Mouse (Mus musculus) retina, embryonic 14.5 days (tissue): Measurements from ENCODE around the gene Gm4559.
"Not testable (repeated sequence)": the region's sequence is repeated elsewhere in the genome, so short reads cannot be mapped to it uniquely, and the experiment has no call there.

Source experiments
- DNase-seq: peaks from one replicate; pipeline ENCODE4 v3.0.0-alpha.2; 2015; ENCODE audit warnings: low spot score

Gm4559 gene

DNA sequence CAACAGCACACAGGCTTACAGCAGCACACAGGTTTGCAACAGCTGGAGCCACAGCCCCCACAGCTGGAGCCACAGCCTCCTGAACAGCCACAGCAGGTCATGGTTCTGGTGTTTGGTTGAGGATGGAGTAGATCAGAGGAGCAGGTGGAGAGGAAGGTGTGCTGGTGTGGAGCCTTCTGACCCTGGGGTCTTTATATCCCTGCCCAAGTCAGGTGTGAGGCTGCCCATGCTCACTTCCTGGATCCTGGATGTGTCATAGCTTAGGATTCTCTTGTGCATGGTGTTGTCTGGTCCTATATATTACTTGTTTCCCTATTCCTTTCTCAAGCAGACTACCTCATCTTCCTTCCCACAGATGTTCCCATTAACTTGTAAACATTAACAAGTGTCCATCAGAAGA is at the start of gene Gm4559:
TSS of gene Gm4559 (minus strand) at position 101 of the 400 bp plus-strand sequence.
- not testable (repeated sequence) for DNase-seq

DNA sequence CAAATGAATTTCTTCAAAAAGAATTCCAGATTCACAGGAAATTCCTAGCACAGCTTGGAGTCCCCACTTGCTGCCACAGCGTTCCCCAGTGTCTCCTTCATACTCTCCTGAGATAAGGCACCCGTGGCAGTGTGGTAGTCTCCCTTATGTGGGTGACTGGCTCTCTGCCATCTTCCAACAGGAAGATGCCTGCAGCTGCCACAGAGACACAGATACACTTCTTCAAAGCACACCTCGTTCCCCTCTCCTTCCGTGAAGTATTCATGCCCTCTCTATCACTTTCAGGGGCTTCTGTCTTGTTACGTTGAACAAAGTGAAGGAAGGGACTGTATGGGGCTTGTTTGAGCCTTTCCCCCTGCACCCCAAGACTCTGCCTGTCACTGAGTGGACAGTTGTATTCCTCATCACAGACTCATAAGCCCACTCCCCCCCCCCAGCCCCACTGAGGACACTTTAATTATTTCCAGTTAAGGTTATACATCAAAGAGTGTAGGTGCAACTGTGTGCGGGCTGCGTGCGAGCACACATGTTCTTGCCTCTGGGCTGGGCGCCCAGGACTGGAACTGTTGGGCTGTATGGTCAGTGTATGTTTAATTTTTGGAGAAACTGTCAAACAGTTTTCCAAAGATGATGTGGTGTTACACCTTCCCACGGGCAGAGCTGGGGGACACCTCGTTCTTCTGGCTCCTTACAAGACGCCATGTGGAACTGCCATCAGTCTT is 49.4 kb upstream of the Gm4559 start:
- no peak for DNase-seq

DNA sequence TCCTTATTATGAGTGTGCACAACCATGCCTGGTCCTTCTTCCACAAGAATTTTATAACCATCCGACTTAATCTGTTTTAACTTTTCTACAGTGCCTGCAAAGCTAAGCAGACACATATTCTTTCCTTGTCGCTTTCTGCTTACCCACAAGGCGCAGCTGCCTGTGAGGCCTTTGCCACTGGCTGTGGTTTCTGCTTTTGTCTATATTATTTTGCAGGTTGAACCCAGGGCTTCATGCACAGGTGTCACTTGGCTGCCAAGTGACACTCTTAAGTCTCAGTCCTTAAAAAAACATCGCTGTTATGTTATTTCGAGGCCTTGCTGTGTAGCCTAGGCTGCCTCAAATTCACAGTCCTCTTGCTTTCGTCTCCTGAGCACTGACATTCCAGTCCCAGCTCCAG is 48.5 kb upstream of the Gm4559 start:
- DNase-seq, result no peak

DNA sequence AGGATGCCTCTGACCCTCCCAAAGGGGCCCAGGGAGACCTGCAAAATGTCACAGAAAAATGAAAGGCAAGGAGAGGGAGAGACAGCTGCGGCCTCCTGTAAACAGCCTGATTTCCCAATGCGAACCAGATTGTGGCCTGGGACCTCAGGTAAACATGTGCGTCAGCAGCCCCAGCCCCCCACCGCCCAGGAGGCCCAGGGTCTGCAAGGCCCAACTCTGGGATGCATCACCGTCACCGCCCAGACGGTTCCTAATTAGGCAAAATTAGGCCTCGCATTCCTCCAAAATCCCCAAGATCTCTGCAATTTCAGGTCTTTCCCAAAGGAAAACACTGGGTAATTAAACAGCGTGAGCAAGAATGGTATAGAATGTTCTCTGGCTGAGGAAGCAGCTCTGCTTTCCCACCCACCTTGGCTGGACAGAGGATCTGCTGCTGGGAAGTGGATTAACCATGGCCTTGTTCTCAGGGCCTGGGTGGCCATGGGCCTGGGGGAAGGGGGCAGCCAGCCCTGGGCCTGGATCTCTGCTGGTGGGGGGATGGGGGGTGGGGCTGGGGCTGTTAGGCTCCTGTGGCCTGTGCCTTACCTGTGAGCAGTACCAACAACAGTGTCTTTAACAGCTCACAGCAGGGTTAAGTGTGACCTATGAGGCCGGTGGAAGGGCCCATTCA is 47.6 kb upstream of the Gm4559 start:
- DNase-seq, result not testable (repeated sequence)

DNA sequence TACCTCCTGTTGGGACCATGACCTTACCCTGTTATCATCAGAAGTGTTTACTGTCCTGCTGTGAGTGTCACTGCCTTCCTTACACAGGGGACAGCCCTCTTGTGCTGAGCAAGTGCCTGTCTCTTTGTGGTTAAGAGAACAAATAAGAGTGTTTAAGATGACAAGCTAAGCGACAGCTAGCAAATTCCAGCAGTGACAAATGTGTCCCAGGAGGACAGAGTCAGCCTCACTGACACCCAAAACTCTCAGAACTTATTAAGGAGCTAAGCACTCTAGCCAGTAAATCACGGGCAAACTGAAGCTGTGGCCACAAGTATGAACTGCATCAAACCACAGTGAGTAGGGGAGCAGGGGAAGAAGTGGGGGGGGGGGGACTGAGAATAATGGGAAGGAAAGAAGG is 46.7 kb upstream of the Gm4559 start:
- no peak for DNase-seq

DNA sequence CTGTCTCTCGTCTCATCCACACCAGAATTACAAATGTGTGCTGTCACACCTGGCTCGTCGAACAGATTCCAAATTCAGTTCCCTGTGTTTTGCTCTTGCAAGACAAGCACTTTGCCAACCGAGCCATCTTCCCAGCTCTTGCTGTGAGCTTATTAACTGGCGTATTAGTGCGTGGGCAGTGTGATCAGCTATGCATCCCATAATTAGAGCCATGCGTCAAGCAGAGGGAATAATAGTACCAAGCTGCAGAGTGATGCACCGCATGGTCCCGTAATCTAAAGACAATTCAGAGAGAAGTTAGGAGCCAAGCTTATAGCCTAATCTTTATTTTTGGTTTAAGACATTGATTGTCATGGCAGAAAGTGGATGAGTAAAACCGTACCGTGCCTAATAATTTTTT is 45.0 kb upstream of the Gm4559 start:
- DNase-seq, result no peak

DNA sequence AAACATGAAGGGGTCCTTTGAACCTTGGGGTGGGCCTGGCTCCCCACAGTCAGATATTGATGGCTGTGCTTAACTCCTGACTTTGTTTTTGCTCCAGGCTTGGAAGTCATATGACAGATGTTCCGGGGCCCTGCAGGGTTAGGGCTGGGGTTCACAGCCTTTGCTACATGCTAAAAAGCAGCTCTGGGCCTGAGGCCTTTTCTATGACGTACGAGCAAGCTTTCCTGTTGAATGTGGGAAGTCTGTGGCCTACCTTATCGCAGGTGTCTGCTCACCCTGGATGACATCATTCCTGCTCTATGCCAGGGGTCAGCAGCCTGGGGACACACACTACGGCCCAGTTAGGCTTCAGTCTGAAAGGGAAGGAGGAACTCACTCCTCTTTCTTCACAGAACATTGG is 43.1 kb upstream of the Gm4559 start:
- no peak for DNase-seq

DNA sequence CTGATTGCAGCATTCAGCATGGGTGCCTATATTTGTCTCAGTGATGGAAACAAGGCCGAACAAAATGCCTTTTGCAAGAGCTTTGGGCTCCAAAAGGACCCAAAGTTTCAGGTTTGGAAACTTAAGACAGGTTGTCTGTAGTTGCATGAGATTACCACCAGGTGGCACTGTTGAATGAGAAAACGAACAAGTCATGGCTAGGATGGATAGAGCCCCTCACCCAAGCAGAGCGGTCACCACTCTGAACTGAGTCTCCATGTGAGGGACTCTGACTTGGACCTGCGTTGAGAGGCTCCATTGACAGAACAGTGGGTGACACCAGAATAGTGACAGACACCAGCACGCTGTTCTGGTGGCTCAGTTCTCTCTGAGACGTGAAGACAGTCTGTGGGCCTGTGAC is 42.4 kb upstream of the Gm4559 start:
- peak; percentile 81 for DNase-seq

DNA sequence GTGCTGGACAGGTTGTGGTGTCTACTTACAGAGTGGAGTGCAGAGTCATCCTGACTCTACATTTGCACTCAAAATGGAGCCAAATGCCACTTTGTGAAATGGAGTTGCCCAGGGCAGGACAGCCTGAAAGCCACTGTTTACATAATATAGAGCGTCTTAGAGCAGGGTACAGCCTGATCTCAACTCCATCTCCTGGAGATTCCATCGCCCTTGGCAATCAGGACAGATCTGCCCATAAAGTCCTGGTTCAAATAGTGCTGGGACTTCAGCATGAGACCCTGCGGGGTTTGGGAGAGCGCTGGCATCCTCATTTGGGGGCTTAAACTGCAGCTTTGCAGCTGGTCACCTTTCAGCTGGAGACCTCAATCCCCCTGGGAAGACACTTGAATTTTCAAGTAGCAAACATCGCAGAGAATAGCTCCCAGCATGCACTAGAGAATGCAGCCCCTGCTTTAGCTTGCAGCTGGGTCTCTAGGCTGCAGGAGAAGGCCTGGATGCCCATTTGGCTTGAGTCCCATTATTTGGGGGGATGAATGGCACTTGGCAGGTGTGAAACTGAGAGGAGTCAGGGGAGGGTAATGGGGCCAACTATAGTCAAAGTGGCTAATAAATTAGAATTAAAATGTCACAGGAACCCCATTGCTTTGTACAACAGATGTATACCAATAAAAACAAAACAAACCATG is 40.6 kb upstream of the Gm4559 start:
- DNase-seq, result no peak

DNA sequence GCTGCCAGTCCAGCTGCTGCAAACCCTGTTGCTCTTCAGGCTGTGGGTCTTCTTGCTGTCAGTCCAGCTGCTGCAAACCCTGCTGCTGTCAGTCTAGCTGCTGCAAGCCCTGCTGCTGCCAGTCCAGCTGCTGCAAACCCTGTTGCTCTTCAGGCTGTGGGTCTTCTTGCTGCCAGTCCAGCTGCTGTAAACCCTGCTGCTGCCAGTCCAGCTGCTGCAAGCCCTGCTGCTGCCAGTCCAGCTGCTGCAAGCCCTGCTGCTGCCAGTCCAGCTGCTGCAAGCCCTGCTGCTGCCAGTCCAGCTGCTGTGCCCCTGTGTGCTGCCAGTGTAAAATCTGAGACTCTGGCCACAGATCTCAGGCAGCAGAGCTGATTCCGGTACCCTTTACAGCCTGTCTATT is 29.8 kb upstream of the Gm4559 start:
- DNase-seq, result not testable (repeated sequence)

DNA sequence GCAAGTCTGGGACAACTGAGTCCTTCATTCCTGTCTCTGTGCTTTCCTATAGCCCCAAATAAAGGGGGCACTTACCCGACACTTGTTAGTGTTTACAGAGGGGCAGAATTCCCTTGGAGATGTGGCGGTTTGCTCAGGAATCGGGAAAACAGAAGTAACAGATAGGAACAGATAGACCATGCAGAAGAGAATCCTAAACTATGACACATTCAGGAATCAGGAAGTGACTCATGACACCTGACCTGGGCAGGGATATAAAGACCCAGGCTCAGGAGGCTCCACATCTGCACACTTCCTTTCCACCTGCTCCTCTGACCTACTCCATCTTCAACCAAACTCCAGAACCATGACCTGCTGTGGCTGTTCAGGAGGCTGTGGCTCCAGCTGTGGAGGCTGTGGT is 29.1 kb upstream of the Gm4559 start, which contains the start of gene Krtap5-4:
TSS of gene Krtap5-4 (plus strand) at position 301 of the 400 bp plus-strand sequence.
- no peak for DNase-seq

DNA sequence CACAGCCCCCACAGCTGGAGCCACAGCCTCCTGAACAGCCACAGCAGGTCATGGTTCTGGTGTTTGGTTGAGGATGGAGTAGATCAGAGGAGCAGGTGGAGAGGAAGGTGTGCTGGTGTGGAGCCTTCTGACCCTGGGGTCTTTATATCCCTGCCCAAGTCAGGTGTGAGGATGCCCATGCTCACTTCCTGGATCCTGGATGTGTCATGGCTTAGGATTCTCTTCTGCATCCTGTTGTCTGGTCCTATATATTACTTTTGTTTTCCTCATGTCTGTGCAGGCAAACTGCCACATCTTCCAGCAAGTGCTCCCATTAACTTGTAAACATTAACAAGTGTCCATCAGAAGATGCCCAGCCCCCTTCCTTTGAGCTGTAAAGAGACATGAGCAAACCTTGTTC is 22.9 kb upstream of the Gm4559 start, which contains the start of gene Krtap5-1:
TSS of gene Krtap5-1 (minus strand) at position 101 of the 400 bp plus-strand sequence.
- not testable (repeated sequence) for DNase-seq

DNA sequence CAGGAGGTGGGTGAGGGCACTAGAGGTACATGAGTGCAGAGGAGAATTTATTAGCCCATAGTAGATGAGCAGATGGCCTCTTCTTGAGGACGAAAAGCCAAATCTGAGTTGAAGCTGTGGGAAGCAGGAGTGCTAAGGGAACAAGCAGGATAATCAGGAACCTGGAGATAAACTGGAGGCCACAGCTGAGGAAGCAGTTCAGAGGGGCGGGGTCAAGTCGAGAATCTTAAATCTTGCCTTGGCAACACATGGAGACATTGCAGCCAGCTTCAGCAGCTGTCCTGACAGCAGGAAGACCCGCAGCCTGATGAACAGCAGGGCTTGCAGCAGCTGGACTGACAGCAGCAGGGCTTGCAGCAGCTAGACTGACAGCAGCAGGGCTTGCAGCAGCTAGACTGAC is 21.9 kb upstream of the Gm4559 start:
- DNase-seq, result not testable (repeated sequence)

DNA sequence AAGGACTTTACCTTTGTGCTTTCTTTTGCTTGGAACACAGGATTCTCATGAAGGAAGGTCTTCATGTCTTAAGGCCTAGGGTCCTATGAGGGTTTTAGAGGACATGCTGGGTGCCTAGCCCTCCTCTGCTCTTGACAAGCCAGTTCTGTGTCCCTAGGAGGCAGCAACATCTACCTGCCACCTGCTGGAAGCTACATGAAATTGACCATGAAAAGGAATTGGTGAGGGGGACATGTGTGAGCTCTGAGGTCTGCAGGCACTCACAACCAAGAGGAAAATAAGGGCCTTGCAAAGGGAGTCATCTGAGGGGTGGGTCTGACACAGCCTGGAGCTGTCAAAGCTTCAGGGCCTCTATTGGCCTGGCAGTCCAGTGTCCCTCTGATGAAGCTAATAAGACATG is 21.3 kb upstream of the Gm4559 start:
- DNase-seq, result no peak

DNA sequence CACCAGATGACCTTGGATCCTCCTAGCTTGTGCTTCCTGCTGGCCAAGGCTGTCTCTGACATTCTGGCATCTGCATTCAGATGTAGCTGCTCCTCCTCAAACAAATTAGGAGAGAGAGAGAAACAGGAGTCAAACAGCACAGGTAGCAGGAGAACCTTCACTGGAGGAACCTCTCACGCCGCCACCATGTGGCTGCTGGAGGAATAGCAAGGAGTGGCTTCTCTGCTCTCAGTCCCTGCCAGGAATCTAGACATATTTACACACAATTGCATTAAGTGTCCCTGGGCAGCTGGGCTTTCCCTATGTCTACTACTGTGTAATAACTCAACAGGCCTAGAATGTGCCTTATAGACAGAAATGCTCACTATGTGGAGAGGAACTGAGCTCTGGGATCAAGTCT is 19.7 kb upstream of the Gm4559 start:
- peak; percentile 74 for DNase-seq

DNA sequence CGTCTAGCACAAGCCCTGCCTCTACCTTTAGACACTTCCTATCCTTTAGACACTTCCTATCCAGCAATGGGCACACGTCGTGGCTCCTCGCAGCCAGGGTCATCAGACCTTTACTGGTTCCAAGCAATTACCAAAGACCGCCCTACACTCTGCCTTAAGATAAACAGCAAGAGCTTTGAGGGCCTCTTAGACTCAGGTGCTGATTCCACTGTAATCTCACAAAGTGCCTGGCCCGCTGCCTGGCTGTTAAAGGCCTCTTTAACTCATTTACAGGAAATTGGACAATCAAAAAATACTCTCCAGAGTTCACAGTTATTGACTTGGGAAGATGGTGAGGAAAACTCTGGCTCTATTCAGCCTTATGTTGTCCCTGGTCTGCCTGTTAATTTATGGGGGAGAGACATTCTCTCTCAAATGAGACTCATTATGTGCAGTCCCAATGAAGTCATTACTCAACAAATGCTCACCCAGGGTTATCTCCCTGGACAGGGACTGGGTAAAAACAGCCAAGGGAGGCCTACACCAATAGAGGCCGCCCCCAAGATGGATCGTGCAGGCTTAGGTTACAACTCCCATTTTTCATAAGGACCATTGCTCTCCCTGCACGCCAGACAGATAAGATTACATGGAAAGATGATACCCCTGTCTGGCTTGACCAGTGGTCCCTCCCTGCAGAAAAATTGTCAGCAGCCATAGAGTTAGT is 11.9 kb upstream of the Gm4559 start:
- DNase-seq, result not testable (repeated sequence)

DNA sequence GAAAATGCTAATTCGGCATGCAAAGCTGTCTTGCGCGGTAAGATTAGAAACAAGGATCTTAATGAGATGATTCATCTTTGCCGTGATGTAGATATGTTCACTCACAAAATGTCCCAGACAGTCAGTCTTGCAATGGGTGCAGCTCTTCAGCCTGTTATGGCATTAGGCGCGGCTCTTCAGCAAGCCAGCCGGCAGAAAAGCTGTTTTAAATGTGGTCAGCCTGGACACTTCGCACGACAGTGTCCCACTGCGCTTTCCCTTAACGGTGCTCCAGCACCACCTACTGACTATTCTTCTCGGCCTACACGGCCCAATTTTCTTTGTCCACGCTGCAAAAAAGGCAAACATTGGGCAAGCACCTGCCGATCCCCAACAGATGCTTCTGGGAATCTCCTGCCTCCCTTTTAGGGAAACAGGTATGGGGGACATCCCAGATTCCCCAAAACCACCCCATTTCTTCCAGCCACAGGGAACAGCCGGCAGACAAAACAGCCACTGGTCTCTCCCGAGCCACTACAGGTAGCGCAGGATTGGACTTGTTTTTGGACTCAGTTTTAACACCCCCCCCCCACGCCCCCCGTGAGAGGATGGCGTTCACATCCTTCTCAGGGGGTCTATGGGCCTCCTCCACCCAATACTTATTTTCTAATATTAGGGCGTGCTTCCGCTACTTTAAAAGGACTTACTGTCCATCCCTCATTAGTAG is 11.1 kb upstream of the Gm4559 start:
- DNase-seq, result peak; percentile 64

DNA sequence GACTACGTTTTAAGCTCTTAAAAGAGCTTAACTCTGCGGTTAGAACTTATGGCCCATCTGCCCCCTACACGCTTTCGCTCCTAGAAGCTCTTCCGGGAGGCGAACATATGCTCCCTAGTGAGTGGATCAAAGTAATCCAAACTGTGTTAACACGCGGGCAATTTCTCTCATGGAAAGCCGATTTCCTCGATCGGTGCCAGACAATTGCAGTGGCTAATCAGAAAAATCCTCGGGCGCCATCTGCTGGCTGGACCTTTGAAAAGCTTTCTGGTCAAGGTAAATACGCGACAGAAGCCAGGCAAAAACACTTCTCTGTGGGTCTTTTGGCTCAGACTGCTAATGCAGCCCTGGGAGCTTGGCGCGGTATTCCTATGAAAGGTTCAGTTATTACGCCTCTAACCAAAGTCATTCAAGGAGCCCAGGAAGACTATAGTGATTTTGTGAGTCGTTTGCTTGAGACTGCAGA is 10.5 kb upstream of the Gm4559 start:
- DNase-seq, result peak; percentile 100

DNA sequence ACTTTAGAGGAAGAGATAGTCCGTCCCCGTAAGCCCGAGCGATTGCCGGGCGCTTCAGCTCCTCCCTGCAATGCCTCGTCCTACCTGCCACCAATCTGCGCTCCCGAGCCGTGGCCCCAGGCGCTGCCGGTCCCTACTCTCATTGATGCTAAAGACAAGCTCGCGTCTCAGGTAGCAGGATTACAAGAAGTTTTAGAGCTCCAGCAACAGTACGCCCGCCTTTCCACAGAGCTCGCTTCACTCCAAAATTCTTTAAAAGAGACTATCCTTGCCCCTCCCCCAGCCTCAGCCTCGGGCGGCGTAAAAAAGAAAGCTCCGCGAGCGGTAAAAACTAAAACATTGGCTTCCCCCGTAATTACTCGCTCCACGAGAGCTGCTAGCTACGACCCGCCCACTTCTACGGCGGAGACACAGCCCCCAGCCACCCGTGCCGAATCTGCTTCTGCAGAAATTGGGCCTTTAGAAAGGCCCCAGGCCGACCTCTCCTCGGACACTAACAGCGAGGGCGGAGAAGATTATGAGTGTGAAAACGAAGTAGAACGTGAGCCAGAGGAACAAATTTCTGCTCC is 9.9 kb upstream of the Gm4559 start:
- peak; percentile 73 for DNase-seq

DNA sequence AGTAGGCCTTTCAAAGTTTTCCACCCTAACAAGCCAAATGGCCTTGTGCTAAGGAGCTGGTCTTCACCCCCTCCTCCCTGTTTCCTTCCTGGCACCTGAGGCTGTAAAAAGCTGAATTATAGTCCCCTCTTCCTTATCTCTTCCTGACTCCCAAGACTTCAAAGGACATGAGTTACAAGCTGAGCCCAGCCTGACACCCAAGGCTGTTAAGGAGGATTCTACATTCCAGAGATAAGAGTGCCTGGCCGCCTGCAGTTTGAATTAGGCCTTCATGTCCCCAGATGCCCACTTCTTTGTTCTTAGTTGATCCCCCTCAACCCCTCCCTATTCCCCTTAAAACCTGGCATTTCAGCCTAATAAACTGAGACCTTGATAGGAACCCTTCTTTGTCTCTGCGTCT is 8.7 kb upstream of the Gm4559 start:
- DNase-seq, result not testable (repeated sequence)

DNA sequence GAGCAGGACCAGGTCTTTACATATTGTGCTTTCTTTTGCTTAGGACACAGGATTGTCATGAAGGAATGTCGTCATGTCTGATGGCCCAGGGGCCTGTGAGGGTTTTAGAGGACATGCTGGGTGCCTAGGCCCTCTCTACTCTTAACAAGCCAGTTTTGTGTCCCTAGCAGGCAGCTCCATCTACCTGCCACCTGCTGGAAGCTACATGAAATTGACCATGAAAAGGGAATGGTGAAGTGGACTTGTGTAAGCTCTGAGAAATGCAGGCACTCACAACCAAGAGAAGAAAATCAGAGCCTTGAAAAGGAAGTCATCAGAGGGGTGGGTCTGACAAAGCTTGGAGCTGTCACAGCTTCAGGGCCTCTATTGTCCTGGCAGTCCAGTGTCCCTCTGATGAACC is 5.1 kb upstream of the Gm4559 start:
- not testable (repeated sequence) for DNase-seq
